13 mouse cellular contexts compared by ENCODE assay signal in the genomic region with DNA sequence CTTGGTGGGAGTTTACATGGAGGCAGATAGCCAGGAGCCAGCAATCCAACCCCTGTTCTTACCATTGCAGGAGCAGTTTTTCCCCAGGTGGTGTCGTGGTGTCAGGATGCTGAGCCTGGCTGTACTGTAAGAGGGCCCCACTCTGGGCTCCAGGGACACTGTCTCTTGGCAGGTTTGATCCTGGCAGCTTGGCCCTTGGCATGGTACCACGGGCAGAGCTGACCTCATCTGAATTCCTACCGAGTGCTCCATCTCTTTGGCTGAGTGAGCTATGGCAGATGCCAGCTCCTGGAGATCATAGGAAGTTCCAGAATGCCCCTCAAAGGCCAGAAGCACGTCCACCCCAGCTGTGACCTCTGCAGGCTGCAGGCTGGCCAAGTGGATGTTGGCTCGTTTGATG. TPM values are rescaled to one million over a fixed set of nuclear protein-coding genes. Genes with fewer than 3 reads are reported as not detected.
DNase-seq lines count a peak whose midpoint lies in the region; ATAC-seq and TF ChIP-seq lines count a peak whose summit lies in the region.
"Had no signal": no experiment of that assay in that cellular context is flagged by ENCODE, and none has a peak within 500 bp of the region (broad histone marks: within the 10 kb centered on the region; RNA-seq: fewer than 3 reads in every experiment).

No protein-coding gene starts in this region.

- ATAC-seq in erythroblast, adult 5-6 weeks (replicated peaks; ENCODE audit: low FRiP score, poor library complexity, severe bottlenecking) = no peak
- ATAC-seq in granulocyte monocyte progenitor cell, adult 5-6 weeks (replicated peaks; ENCODE audit: poor library complexity, severe bottlenecking) = no peak
- ATAC-seq: Patski had no signal

- peak; percentile 73 for DNase-seq in adrenal gland, postnatal 10 days
- no peak for DNase-seq in adrenal gland, postnatal 4 days (ENCODE audit: low spot score in 2 of 2)
- DNase-seq in left cerebral cortex, postnatal 4 days = peak; percentile 93
- no peak for DNase-seq in left cerebral cortex, adult 2 months (ENCODE audit: extremely low spot score in 1 of 2, low spot score in 2 of 2)
- peak; percentile 86 for DNase-seq in gastrocnemius, adult 18-20 months (ENCODE audit: low spot score)
- DNase-seq in skeletal muscle tissue, adult 2 months (ENCODE audit: low read depth, low spot score) = peak; percentile 86
- DNase-seq: kidney, postnatal 4 days had no signal

- no peak overlapping the region for H3K27ac ChIP-seq in left cerebral cortex, adult 2 months
- H3K27ac ChIP-seq: hindbrain, embryonic 14.5 days; liver, embryonic 14.5 days; midbrain, embryonic 12.5 days had no signal

- TF ChIP-seq CTCF in left cerebral cortex, adult 2 months (IDR thresholded peaks at IDR 0.05) = no peak; the same call in none of the 2 replicates

- H3K4me3 ChIP-seq in left cerebral cortex, adult 2 months = no peak overlapping the region
- H3K4me3 ChIP-seq: midbrain, embryonic 12.5 days had no signal

- intact Hi-C loops in left cerebral cortex, postnatal 4 days (cut with DNase I) = no loop called here
- intact Hi-C loops in left cerebral cortex, adult 2 months (cut with DNase I) = loop anchor here (5.0 kb wide), 1 partner anchor 105 kb away; no protein-coding TSS in a partner anchor

RNA-seq across cellular contexts. Expression of a gene that starts 57.9 kb away (rescaled TPM):
- total RNA-seq in adrenal gland, postnatal 10 days (2021) = 10 to 100 TPM; 24.5 to 26.9 TPM
- 10 to 100 TPM; 35.5 to 35.6 TPM for total RNA-seq in adrenal gland, postnatal 4 days (2021)
- total RNA-seq in left cerebral cortex, postnatal 4 days (2021) = 10 to 100 TPM; 33.5 to 41.3 TPM
- total RNA-seq in left cerebral cortex, adult 2 months (2021) = 10 to 100 TPM; 74.0 to 79.1 TPM
- 1 to 10 TPM; 5.3 to 6.4 TPM for total RNA-seq in gastrocnemius, adult 18-20 months (2021)
- 2.5 and 4.6 TPM in 2 replicates for total RNA-seq in erythroblast, adult 5-6 weeks (2015; ENCODE audit: low replicate concordance)
- total RNA-seq in erythroblast, adult 5-6 weeks (2017; ENCODE audit: low replicate concordance) = 1.7 and 1.8 TPM in 2 replicates
- 52.6 and 53.3 TPM in 2 replicates for total RNA-seq in granulocyte monocyte progenitor cell, adult 5-6 weeks (2014; fragmentation: Nextera tagmentation)
- total RNA-seq in granulocyte monocyte progenitor cell, adult 5-6 weeks (2017) = 11.4 and 12.9 TPM in 2 replicates

Comparison
In these comparisons a context has a peak if more than half of its experiments do, and no peak if none do; other contexts are left out.
1. DNase-seq: peak in adrenal gland, postnatal 10 days (single experiment), left cerebral cortex, postnatal 4 days (single experiment), gastrocnemius, adult 18-20 months (single experiment) and skeletal muscle tissue, adult 2 months (single experiment); none in adrenal gland, postnatal 4 days (0 of 2) and left cerebral cortex, adult 2 months (0 of 2).